Mouse (Mus musculus) lung, adult 2 months (tissue): ENCODE measurements around the gene Olfr1444. TPM values are rescaled to one million over a fixed set of nuclear protein-coding genes. Genes with fewer than 3 reads are reported as not detected.

Source experiments
- DNase-seq: peaks from one replicate; pipeline ENCODE4 v3.0.0; 2022
- H3K4me1 ChIP-seq: fragments of 200-500 bp; 2 replicates; pipeline ENCODE4 v1.6.1; 2011; ENCODE audit warnings: low read length; ENCODE audit not compliant: control insufficient read depth, insufficient read depth
- H3K4me3 ChIP-seq: fragments of 200-500 bp; replicated peaks from 2 replicates; pipeline ENCODE3; 2011; ENCODE audit warnings: low read depth, mild to moderate bottlenecking, control low read depth, low read length; ENCODE audit errors: extremely low read depth
- CTCF ChIP-seq: fragments of 200-500 bp; IDR thresholded peaks from 2 replicates; pipeline ENCODE4 v1.5.1; 2011; ENCODE audit warnings: mild to moderate bottlenecking, low read length, control low read depth; ENCODE audit not compliant: insufficient read depth
- POLR2A ChIP-seq: fragments of 200-500 bp; IDR thresholded peaks from 2 replicates; pipeline ENCODE4 v1.6.1; 2011; ENCODE audit warnings: low read depth, mild to moderate bottlenecking, control low read depth, low read length, borderline replicate concordance; ENCODE audit errors: extremely low read depth
- WGBS: fragments of 180-500 bp; shearing (Covaris S2); methylation state at CpG from one replicate; pipeline ENCODE4 v1.1.7; 2018; 5-methylcytosine and 5-hydroxymethylcytosine counted together
- polyA plus RNA-seq: library from polyadenylated mRNA; depleted of rRNA; stranded (reverse); fragments of >200 nt; gene quantifications from 2 replicates; pipeline ENCODE4 v1.2.3, GENCODE M21; 2012; rRNA removed

The Olfr1444 gene
- not detected in 2 replicates for polyA plus RNA-seq

- TF ChIP-seq CTCF (no peak), POLR2A (no peak)
- H3K4me3 ChIP-seq = no peak within 1 kb of the TSS
- no peaks in the 10 kb centered on the region for H3K4me1 ChIP-seq
- WGBS = 40% methylated on average over 1 of the region's 1 CpGs
- no peak for DNase-seq
Observed at GRCm38 (mm10) chr19:12856983-12857382, at the start of gene Olfr1444. Gene Olfr1444, plus strand, starts transcription at chr19:12857283.

- no peak for DNase-seq
- TF ChIP-seq POLR2A = no peak
- TF ChIP-seq CTCF = no peak
- WGBS = 43% methylated on average over 1 of the region's 1 CpGs
- no peaks in the 10 kb centered on the region for H3K4me1 ChIP-seq
- H3K4me3 ChIP-seq = no peak overlapping the region
Observed at GRCm38 (mm10) chr19:12812644-12813364, 44.3 kb upstream of the Olfr1444 start.

- 52% methylated on average over 1 of the region's 1 CpGs for WGBS
- Histone ChIP-seq H3K4me3 (no peak overlapping the region), H3K4me1 (no peaks in the 10 kb centered on the region)
- no peak for TF ChIP-seq CTCF
- no peak for DNase-seq
Observed at GRCm38 (mm10) chr19:12813883-12814282, 43.2 kb upstream of the Olfr1444 start.

- 57% methylated on average over 1 of the region's 1 CpGs for WGBS
- no peak for DNase-seq
- Histone ChIP-seq H3K4me3 (no peak overlapping the region), H3K4me1 (no peaks in the 10 kb centered on the region)
- TF ChIP-seq CTCF (no peak), POLR2A (no peak)
Observed at GRCm38 (mm10) chr19:12818507-12818906, 38.6 kb upstream of the Olfr1444 start.

GRCm38 (mm10) chr19:12820383-12820782, 36.7 kb upstream of the Olfr1444 start:
- no peak for DNase-seq

GRCm38 (mm10) chr19:12824549-12824948, 32.5 kb upstream of the Olfr1444 start:
- WGBS = 76% methylated on average over 4 of the region's 4 CpGs
- TF ChIP-seq POLR2A (no peak), CTCF (no peak)
- H3K4me3 ChIP-seq = no peak overlapping the region
- DNase-seq = no peak
- H3K4me1 ChIP-seq = no peaks in the 10 kb centered on the region

More at GRCm38 (mm10) chr19:12820383-12820782, 36.7 kb upstream of the Olfr1444 start:
- TF ChIP-seq CTCF (no peak), POLR2A (no peak)
- H3K4me1 ChIP-seq = no peaks in the 10 kb centered on the region
- 26% methylated on average over 4 of the region's 4 CpGs for WGBS
- H3K4me3 ChIP-seq = no peak overlapping the region

GRCm38 (mm10) chr19:12830823-12831430, 26.2 kb upstream of the Olfr1444 start:
- DNase-seq = no peak
- 72% methylated on average over 2 of the region's 2 CpGs for WGBS
- H3K4me1 ChIP-seq = no peaks in the 10 kb centered on the region
- no peak overlapping the region for H3K4me3 ChIP-seq
- TF ChIP-seq POLR2A (no peak), CTCF (no peak)

- TF ChIP-seq POLR2A (no peak), CTCF (no peak)
- WGBS = 59% methylated on average over 1 of the region's 1 CpGs
Observed at GRCm38 (mm10) chr19:12831559-12831958, 25.5 kb upstream of the Olfr1444 start.

GRCm38 (mm10) chr19:12833625-12834024, 23.5 kb upstream of the Olfr1444 start:
- 67% methylated on average over 3 of the region's 3 CpGs for WGBS
- DNase-seq = no peak
- no peak for TF ChIP-seq CTCF
- TF ChIP-seq POLR2A = no peak
- Histone ChIP-seq H3K4me3 (no peak overlapping the region), H3K4me1 (no peaks in the 10 kb centered on the region)

More at GRCm38 (mm10) chr19:12831559-12831958, 25.5 kb upstream of the Olfr1444 start:
- DNase-seq = no peak
- no peak overlapping the region for H3K4me3 ChIP-seq
- H3K4me1 ChIP-seq = no peaks in the 10 kb centered on the region

GRCm38 (mm10) chr19:12838507-12838906, 18.6 kb upstream of the Olfr1444 start:
- no peak overlapping the region for H3K4me3 ChIP-seq
- no peak for DNase-seq
- no peaks in the 10 kb centered on the region for H3K4me1 ChIP-seq
- WGBS = 89% methylated on average over 1 of the region's 1 CpGs
- TF ChIP-seq POLR2A = no peak
- no peak for TF ChIP-seq CTCF
